Mouse (Mus musculus): ENCODE data around the gene Spag4. TPM values are rescaled to one million over a fixed set of nuclear protein-coding genes. Genes with fewer than 3 reads are reported as not detected.
A peak's percentile ranks its signal among the peaks of the same experiment; 100 is the strongest.

Gene Spag4
- 5.2 and 7.0 TPM in 2 replicates for polyA plus RNA-seq (2015; fragmentation: Nextera tagmentation; extraction: Ambion mirVana)

GRCm38 (mm10) chr2:156065099-156066041, at the start of gene Spag4:
TSS of gene Spag4 (plus strand) at chr2:156065175.
- Histone ChIP-seq H3K36me3 (ENCODE audit: poor library complexity, severe bottlenecking) (peaks cover 32% of the 10 kb centered on the region), H3K27me3 (no peaks in the 10 kb centered on the region), H3K9ac (peak within 1 kb of the TSS; percentile 87), H3K4me1 (peaks cover 9% of the 10 kb centered on the region), H3K4me2 (peak within 1 kb of the TSS; percentile 94), H3K4me3 (peak within 1 kb of the TSS; percentile 73), H3K9me3 (replicated peaks) (no peaks in the 10 kb centered on the region), H3K27ac (peak within 1 kb of the TSS; percentile 75)
- peak; percentile 81 for ATAC-seq
- WGBS, result under 1% methylated on average over 74 of the region's 81 CpGs

GRCm38 (mm10) chr2:156018106-156018505, 46.9 kb upstream of the Spag4 start:
- no peak overlapping the region for H3K27ac ChIP-seq
- H3K9me3 ChIP-seq (replicated peaks), result no peaks in the 10 kb centered on the region
- 93% methylated on average over 3 of the region's 3 CpGs for whole genome bisulfite sequencing
- H3K9ac ChIP-seq, result no peak overlapping the region
- no peak for ATAC-seq
- H3K4me2 ChIP-seq, result no peak overlapping the region
- peaks cover 75% of the 10 kb centered on the region for H3K36me3 ChIP-seq (ENCODE audit: poor library complexity, severe bottlenecking)
- H3K27me3 ChIP-seq, result no peaks in the 10 kb centered on the region
- H3K4me3 ChIP-seq, result no peak overlapping the region
- H3K4me1 ChIP-seq, result no peaks in the 10 kb centered on the region

- Histone ChIP-seq H3K4me1 (no peaks in the 10 kb centered on the region), H3K4me3 (no peak overlapping the region), H3K9me3 (replicated peaks) (no peaks in the 10 kb centered on the region), H3K9ac (no peak overlapping the region), H3K4me2 (no peak overlapping the region), H3K27me3 (no peaks in the 10 kb centered on the region), H3K36me3 (ENCODE audit: poor library complexity, severe bottlenecking) (peaks cover 43% of the 10 kb centered on the region), H3K27ac (no peak overlapping the region)
- no peak for ATAC-seq
- 91% methylated on average over 8 of the region's 8 CpGs for WGBS
Observed at GRCm38 (mm10) chr2:156021219-156021618, 43.8 kb upstream of the Spag4 start.

GRCm38 (mm10) chr2:156021765-156022164, 43.2 kb upstream of the Spag4 start:
- Histone ChIP-seq H3K4me1 (no peaks in the 10 kb centered on the region), H3K36me3 (ENCODE audit: poor library complexity, severe bottlenecking) (peaks cover 38% of the 10 kb centered on the region), H3K27ac (no peak overlapping the region), H3K27me3 (no peaks in the 10 kb centered on the region), H3K4me3 (no peak overlapping the region), H3K4me2 (no peak overlapping the region), H3K9ac (no peak overlapping the region), H3K9me3 (replicated peaks) (no peaks in the 10 kb centered on the region)
- WGBS, result 94% methylated on average over 2 of the region's 2 CpGs
- ATAC-seq, result no peak

GRCm38 (mm10) chr2:156025482-156025881, 39.5 kb upstream of the Spag4 start:
- Histone ChIP-seq H3K27ac (no peak overlapping the region), H3K4me1 (no peaks in the 10 kb centered on the region), H3K4me2 (no peak overlapping the region), H3K4me3 (no peak overlapping the region), H3K9me3 (replicated peaks) (no peaks in the 10 kb centered on the region), H3K27me3 (no peaks in the 10 kb centered on the region), H3K36me3 (ENCODE audit: poor library complexity, severe bottlenecking) (peaks cover under 1% of the 10 kb centered on the region), H3K9ac (no peak overlapping the region)
- ATAC-seq, result no peak

- H3K36me3 ChIP-seq (ENCODE audit: poor library complexity, severe bottlenecking), result no peaks in the 10 kb centered on the region
- no peaks in the 10 kb centered on the region for H3K4me1 ChIP-seq
- H3K9ac ChIP-seq, result no peak overlapping the region
- H3K4me2 ChIP-seq, result no peak overlapping the region
- no peaks in the 10 kb centered on the region for H3K27me3 ChIP-seq
- no peaks in the 10 kb centered on the region for H3K9me3 ChIP-seq (replicated peaks)
- ATAC-seq, result no peak
- 89% methylated on average over 3 of the region's 3 CpGs for WGBS
- H3K27ac ChIP-seq, result no peak overlapping the region
- H3K4me3 ChIP-seq, result no peak overlapping the region
Observed at GRCm38 (mm10) chr2:156039390-156039789, 25.6 kb upstream of the Spag4 start.

GRCm38 (mm10) chr2:156042903-156043302, 22.1 kb upstream of the Spag4 start:
- peaks cover 5% of the 10 kb centered on the region; the same call in 1 of the 2 replicates for H3K27me3 ChIP-seq
- H3K36me3 ChIP-seq (ENCODE audit: poor library complexity, severe bottlenecking), result no peaks in the 10 kb centered on the region
- no peak overlapping the region for H3K4me2 ChIP-seq
- ATAC-seq, result no peak
- H3K27ac ChIP-seq, result no peak overlapping the region
- no peak overlapping the region for H3K4me3 ChIP-seq
- no peaks in the 10 kb centered on the region for H3K9me3 ChIP-seq (replicated peaks)
- 82% methylated on average over 8 of the region's 8 CpGs for WGBS
- H3K9ac ChIP-seq, result no peak overlapping the region
- no peaks in the 10 kb centered on the region for H3K4me1 ChIP-seq

- Histone ChIP-seq H3K9ac (no peak overlapping the region), H3K27ac (no peak overlapping the region), H3K4me2 (peak overlapping the region; percentile 24; the same call in 1 of the 2 replicates), H3K4me1 (no peaks in the 10 kb centered on the region), H3K9me3 (replicated peaks) (no peaks in the 10 kb centered on the region), H3K27me3 (peaks cover 5% of the 10 kb centered on the region; the same call in 1 of the 2 replicates), H3K4me3 (no peak overlapping the region), H3K36me3 (ENCODE audit: poor library complexity, severe bottlenecking) (no peaks in the 10 kb centered on the region)
- 8% methylated on average over 19 of the region's 19 CpGs for WGBS
- no peak for ATAC-seq
Observed at GRCm38 (mm10) chr2:156047929-156048328, 17.0 kb upstream of the Spag4 start.

GRCm38 (mm10) chr2:156052816-156053215, 12.2 kb upstream of the Spag4 start, which contains the start of gene Fer1l4:
TSS of gene Fer1l4 (minus strand) at chr2:156052947.
- WGBS, result 88% methylated on average over 9 of the region's 9 CpGs
- ATAC-seq, result no peak

GRCm38 (mm10) chr2:156066126-156066525, 1.2 kb downstream of the Spag4 start:
- peak; percentile 17; the same call in 1 of the 2 replicates for ATAC-seq

More at GRCm38 (mm10) chr2:156052816-156053215, 12.2 kb upstream of the Spag4 start, which contains the start of gene Fer1l4:
- H3K4me3 ChIP-seq, result no peak within 1 kb of the TSS
- no peak within 1 kb of the TSS for H3K4me2 ChIP-seq
- no peak within 1 kb of the TSS for H3K9ac ChIP-seq
- no peaks in the 10 kb centered on the region; the same call in 1 of the 2 replicates for H3K9me3 ChIP-seq (replicated peaks)
- H3K27ac ChIP-seq, result no peak within 1 kb of the TSS
- no peaks in the 10 kb centered on the region for H3K4me1 ChIP-seq
- no peaks in the 10 kb centered on the region for H3K27me3 ChIP-seq
- no peaks in the 10 kb centered on the region for H3K36me3 ChIP-seq (ENCODE audit: poor library complexity, severe bottlenecking)

GRCm38 (mm10) chr2:156067916-156068315, 2.9 kb downstream of the Spag4 start:
- H3K36me3 ChIP-seq (ENCODE audit: poor library complexity, severe bottlenecking), result peaks cover 55% of the 10 kb centered on the region
- 91% methylated on average over 10 of the region's 10 CpGs for WGBS
- H3K9ac ChIP-seq, result no peak overlapping the region
- H3K4me3 ChIP-seq, result no peak overlapping the region
- no peak overlapping the region for H3K4me2 ChIP-seq
- no peaks in the 10 kb centered on the region for H3K27me3 ChIP-seq
- H3K4me1 ChIP-seq, result peaks cover 9% of the 10 kb centered on the region
- no peak overlapping the region for H3K27ac ChIP-seq
- H3K9me3 ChIP-seq (replicated peaks), result no peaks in the 10 kb centered on the region
- ATAC-seq, result no peak

More at GRCm38 (mm10) chr2:156066126-156066525, 1.2 kb downstream of the Spag4 start:
- H3K36me3 ChIP-seq (ENCODE audit: poor library complexity, severe bottlenecking), result peaks cover 39% of the 10 kb centered on the region
- peaks cover 9% of the 10 kb centered on the region for H3K4me1 ChIP-seq
- H3K27ac ChIP-seq, result no peak overlapping the region
- peak overlapping the region; percentile 94 for H3K4me2 ChIP-seq
- WGBS, result 39% methylated on average over 10 of the region's 10 CpGs
- peak overlapping the region; percentile 87 for H3K9ac ChIP-seq
- no peaks in the 10 kb centered on the region for H3K27me3 ChIP-seq
- H3K4me3 ChIP-seq, result peak overlapping the region; percentile 73
- no peaks in the 10 kb centered on the region for H3K9me3 ChIP-seq (replicated peaks)

GRCm38 (mm10) chr2:156071236-156071635, 6.3 kb downstream of the Spag4 start:
- H3K9ac ChIP-seq, result no peak overlapping the region
- no peak for ATAC-seq
- no peaks in the 10 kb centered on the region for H3K9me3 ChIP-seq (replicated peaks)
- H3K36me3 ChIP-seq (ENCODE audit: poor library complexity, severe bottlenecking), result peaks cover 89% of the 10 kb centered on the region
- H3K4me3 ChIP-seq, result no peak overlapping the region
- no peak overlapping the region for H3K4me2 ChIP-seq
- no peak overlapping the region for H3K27ac ChIP-seq
- no peaks in the 10 kb centered on the region for H3K27me3 ChIP-seq
- peaks cover 2% of the 10 kb centered on the region; the same call in 1 of the 2 replicates for H3K4me1 ChIP-seq
- WGBS, result 95% methylated on average over 10 of the region's 10 CpGs

Measured in forebrain, embryonic 13.5 days (tissue).